Mouse (Mus musculus): ENCODE results near the gene Pgrmc1. TPM values are rescaled to one million over a fixed set of nuclear protein-coding genes. Genes with fewer than 3 reads are reported as not detected.

The Pgrmc1 gene
- total RNA-seq, 2 experiments from 2014 or later: 225 to 276 TPM

DNA sequence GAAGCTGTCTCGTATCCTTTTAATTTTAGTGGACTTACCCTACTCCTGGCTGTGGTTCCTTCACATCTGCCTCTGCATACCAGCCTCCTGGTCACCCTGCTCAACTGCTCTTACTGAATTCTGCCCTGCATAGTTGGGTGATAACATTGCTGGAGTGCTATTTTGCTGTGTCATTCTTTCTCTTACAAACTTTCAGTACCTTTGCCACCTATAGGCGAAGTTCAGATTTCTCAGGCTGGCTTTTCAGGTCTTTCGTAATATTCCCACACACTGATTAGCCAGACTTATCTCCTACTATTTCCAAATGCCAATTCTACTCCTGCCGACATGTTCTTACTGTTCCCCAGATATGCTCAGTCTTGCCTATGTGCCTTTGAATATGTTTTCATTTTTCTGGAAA, 6.0 kb downstream of the Pgrmc1 start:
- DNase-seq: no peak

DNA sequence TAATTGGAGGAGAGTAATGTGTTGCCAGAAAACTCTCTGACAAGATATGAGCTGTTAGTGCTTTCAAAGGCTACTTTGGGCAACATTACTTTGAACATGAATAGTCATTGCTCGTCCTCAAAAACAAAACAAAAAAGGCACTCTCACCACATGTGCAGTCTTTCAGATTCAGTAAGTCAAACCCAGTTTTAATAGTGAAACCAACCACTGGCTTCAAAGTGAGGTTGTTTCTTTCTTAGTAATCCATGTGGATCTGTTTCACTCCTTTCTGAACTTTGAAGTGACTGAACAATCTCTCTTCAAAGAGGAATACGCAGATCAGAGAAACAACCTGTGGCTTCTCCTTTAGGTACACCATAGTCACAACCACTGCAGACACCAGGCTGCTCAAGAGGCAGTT, 11.1 kb downstream of the Pgrmc1 start:
- DNase-seq: no peak

DNA sequence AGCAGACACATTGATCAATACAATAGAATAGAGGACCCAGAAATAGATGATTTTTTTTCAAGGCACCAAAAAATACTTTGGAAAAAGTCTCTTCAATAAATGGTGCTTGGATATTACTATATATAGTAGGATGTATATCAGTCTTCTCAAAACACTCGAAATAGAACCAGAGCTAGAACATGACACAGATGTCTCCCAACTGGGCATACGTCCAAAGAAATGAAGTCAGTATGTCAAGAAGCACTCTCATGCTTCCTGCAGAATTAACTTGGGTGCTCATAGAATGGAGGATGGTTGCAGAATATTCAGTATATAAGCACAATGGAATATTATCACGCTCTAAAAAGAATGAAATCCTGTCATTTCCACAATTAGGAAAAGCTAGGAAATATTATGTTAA, 30.1 kb downstream of the Pgrmc1 start:
- no peak for DNase-seq

DNA sequence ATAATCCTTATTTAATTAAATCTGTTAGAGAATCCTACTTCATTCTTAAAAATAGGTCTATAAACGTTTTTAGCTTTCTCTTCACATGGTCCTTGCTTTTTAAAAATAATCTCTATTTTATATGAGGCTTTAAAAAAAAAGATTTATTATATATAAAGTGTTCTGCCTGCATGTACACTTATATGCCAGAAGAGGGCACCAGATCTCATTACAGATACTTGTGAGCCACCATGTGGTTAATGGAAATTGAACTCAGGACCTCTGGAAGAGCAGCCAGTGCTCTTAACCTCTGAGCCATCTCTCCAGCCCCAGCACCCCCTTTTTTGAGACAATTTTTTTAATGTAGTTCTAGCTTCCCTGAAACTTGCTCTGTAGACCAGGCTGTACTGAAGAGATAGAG, 32.8 kb downstream of the Pgrmc1 start:
- DNase-seq: no peak

DNA sequence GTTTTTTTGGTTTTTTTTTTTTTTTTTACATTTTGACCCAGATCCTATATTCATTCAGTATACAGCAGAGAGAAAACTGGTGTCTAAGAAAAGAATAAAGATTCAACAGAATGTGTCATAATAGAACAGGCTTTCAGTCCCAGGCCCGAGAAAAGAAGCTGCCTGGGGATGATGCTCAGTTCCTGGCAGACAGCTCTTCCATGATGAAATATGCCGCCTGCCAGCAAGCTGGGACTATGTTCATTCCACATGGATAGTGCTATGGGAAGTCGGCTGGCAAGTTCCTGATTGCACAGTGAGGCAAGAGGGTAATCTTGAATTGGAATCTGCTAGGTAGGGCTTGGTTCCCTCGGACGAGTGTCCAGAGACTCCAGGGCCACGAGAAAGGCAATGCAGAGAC, 42.0 kb downstream of the Pgrmc1 start:
- DNase-seq: no peak

DNA sequence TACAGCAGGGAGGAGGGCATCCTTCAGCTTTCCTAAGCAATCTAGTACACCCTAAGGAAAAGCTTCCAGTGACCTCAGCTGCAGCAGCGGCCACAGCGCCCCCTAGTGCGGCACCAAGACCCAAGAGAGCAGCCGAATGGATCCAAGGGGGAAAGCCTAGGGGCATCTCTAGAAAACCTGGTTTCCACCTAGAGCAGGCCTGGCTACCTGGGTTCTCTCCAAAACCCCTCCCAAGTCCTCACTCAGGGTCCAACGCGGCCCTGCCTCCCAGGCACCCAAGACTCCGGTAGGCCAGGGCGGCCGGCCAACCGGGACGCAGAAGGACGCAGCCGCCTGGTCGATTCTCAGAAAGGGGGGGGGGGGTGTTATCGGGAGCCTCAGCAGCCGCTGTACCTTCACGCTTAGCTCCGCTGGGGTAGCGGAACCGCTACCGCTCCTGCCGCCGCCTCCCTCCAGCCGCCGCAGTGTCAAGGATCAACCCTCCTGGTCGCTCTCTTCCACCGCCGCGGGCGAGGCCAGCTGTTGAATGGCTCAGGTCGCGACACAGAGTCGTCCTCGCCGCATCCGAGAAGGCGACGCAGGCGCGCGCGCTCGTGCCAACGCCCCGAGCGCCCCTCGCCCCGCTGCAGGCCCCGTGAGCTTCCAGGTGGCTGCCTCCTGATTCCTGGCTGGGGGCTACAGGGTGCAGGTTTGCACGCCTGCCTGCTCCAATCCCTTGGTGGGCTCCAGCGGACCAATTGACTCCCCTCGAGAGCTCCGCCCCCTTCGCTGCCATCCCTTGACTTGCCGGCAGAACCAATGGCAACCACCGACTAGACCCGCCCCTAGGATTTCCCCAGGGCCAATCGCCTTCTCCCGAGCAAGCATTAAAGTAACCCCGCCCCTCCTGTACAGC, 46.9 kb downstream of the Pgrmc1 start, which contains the start of gene Akap17b:
TSS of gene Akap17b (minus strand) at position 739 of the 895 bp plus-strand sequence.
- peak; percentile 86 for DNase-seq

Other genes starting within 250 kb of the Pgrmc1 start
- gene Gm6268, start 196.9 kb upstream of the Pgrmc1 start, total RNA-seq (2021): not detected
- gene Gm14569, start 106.4 kb upstream of the Pgrmc1 start, total RNA-seq (2021): under 1 TPM; 0.66 to 0.70 TPM
- 1 to 10 TPM; 4.0 to 5.6 TPM for gene Akap17b, start 47.2 kb downstream of the Pgrmc1 start, total RNA-seq (2021)
- 1 to 10 TPM; 1.3 to 2.0 TPM for gene Slc25a43, start 145.5 kb downstream of the Pgrmc1 start, total RNA-seq (2021)
- gene Slc25a5, start 197.4 kb downstream of the Pgrmc1 start, total RNA-seq (2021): 100 to 1,000 TPM; 591 to 638 TPM